Mouse (Mus musculus): ENCODE measurements at regions not wholly inside any gene's neighbourhood (a gene's known extent, or its start where the extent isn't known, plus 50 kb on each side); places are given as distances from the start of the nearest gene placed in this dataset.
A peak's percentile ranks its signal among the peaks of the same experiment; 100 is the strongest.

DNA sequence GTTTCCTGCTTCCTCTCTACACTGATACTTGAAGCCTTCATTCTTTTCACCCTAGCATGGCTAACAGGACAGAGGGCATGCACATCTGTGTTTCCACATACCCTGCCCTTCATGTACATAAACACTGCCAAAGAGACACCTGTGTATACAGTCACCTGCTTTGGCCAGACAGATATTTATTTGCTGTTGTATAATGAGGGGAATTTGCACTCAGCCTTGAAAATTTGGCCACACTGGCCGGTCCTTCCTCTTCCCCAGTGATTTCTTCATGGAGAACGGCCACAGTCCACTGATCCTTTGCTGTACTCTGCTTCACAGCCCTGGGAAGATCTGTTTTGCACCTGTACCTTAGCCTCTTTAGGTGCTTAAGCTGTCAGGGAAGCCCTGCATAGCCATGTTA lies 264.3 kb downstream of the Foxa2 start:
- Histone ChIP-seq H3K4me1 (ENCODE audit: control insufficient read depth, insufficient read depth, low read length) (no peaks in the 10 kb centered on the region), H3K4me3 (ENCODE audit: insufficient read depth, low read length) (no peak overlapping the region), H3K27ac (ENCODE audit: insufficient read depth, low read length) (no peak overlapping the region)
- TF ChIP-seq POLR2A (IDR thresholded peaks at IDR 0.05; ENCODE audit: extremely low read depth, insufficient read depth, low read length) (no peak), CTCF (IDR thresholded peaks at IDR 0.05; ENCODE audit: extremely low read depth, insufficient read depth, low read length) (no peak)

DNA sequence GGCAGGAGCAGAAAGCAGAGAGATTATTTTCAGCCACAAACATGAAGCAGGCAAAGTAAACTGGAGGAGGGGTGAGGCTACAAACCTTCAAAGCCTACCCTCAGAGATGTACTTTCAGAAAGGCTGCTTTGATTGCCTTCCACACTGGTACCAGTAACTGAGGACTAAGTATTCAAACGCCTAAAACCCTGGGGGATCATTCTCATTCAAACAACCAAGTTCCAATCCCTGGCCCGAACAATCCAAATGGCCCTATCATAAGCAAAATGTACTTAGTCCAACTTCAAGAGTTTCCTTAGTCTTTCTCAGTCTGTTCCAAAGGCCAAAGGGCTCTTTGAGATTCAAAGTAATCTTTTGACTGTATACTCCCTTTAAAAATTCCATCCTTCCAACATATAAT lies 270.5 kb downstream of the Foxa2 start:
- TF ChIP-seq POLR2A (IDR thresholded peaks at IDR 0.05; ENCODE audit: extremely low read depth, insufficient read depth, low read length) (no peak), CTCF (IDR thresholded peaks at IDR 0.05; ENCODE audit: extremely low read depth, insufficient read depth, low read length) (no peak)
- no peak overlapping the region for H3K4me3 ChIP-seq (ENCODE audit: insufficient read depth, low read length)
- H3K27ac ChIP-seq (ENCODE audit: insufficient read depth, low read length): no peak overlapping the region
- no peaks in the 10 kb centered on the region for H3K4me1 ChIP-seq (ENCODE audit: control insufficient read depth, insufficient read depth, low read length)

DNA sequence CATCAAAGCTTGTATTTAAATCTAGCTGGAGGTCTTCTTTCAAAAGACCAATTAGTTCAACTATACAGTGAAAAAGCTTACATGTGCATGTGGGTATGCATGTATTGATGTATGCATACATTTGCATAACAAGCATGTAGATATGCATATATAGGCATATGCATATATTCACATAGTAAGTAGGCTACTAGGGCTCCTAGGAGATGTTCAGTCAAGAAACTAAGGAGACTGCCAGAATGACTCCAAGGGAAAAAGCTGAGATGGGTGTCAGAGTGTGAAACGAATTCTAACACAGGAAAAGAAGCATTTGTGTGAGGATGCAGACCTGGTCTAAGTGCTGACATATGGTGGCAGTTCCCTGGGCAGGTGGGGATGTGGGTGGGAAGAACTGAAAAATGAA lies 274.2 kb downstream of the Foxa2 start:
- Histone ChIP-seq H3K4me1 (ENCODE audit: control insufficient read depth, insufficient read depth, low read length) (no peaks in the 10 kb centered on the region), H3K27ac (ENCODE audit: insufficient read depth, low read length) (no peak overlapping the region), H3K4me3 (ENCODE audit: insufficient read depth, low read length) (no peak overlapping the region)
- no peak for TF ChIP-seq POLR2A (IDR thresholded peaks at IDR 0.05; ENCODE audit: extremely low read depth, insufficient read depth, low read length)
- TF ChIP-seq CTCF (IDR thresholded peaks at IDR 0.05; ENCODE audit: extremely low read depth, insufficient read depth, low read length): no peak

DNA sequence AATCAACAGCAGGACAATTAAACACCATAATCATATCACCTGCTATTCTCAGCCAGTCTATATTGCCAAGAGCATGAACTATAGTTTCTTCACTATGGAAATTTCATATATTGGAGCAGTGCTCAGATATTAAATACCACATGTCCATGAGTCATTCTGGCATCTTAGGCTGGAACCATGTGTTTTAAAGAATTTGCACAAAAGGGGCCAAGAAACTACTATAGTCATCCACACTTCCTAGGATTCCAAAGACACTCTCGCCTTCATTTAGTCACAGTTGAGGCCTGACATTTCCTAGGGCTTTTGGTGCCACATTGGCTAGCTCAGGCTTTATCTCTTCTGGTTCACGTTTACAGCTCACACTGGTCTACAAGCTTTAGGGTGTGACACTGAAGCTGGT lies 293.7 kb downstream of the Foxa2 start:
- H3K4me1 ChIP-seq (ENCODE audit: control insufficient read depth, insufficient read depth, low read length): no peaks in the 10 kb centered on the region
- TF ChIP-seq CTCF (IDR thresholded peaks at IDR 0.05; ENCODE audit: extremely low read depth, insufficient read depth, low read length) (no peak), POLR2A (IDR thresholded peaks at IDR 0.05; ENCODE audit: extremely low read depth, insufficient read depth, low read length) (no peak)
- H3K27ac ChIP-seq (ENCODE audit: insufficient read depth, low read length): no peak overlapping the region
- no peak overlapping the region for H3K4me3 ChIP-seq (ENCODE audit: insufficient read depth, low read length)

DNA sequence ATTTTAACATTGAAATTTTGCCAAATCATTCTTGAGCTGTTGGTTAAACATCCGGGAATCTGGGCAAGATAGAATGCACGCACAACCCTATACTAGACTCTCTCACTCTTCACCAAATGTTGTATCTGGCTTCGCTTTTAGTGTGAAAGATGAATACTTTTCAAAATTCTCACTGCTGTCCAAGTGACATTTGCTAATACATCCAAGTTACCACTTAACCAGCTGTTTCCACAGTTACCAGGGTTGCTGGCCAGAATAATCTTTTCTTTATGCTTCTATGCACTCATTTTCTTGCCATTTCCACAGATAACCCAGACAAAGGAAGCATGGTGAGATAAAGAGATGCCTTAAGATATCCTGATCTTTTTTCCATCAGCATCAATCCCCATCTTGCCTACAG lies 294.9 kb downstream of the Foxa2 start:
- no peaks in the 10 kb centered on the region for H3K4me1 ChIP-seq (ENCODE audit: control insufficient read depth, insufficient read depth, low read length)
- TF ChIP-seq CTCF (IDR thresholded peaks at IDR 0.05; ENCODE audit: extremely low read depth, insufficient read depth, low read length): no peak
- no peak overlapping the region for H3K4me3 ChIP-seq (ENCODE audit: insufficient read depth, low read length)
- H3K27ac ChIP-seq (ENCODE audit: insufficient read depth, low read length): no peak overlapping the region

DNA sequence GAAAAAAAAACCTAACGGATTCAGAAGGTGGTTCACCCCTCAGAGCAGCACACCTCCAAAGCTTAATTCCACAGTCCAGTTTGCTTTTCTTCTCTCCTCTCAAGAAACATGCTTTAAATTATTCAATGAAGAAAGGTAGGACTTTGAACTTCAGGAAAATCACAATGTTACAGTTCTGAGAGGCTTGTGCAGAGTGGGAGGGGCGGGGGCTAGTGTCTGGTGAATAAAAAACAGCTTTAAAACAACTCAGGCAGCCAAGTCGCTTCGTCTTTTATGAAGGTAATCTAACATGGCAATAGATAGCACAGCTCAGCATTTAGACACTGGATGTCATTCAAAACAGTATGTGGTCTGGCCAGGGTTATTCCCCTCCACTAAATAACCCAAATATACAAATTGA lies 298.8 kb downstream of the Foxa2 start:
- no peaks in the 10 kb centered on the region for H3K4me1 ChIP-seq (ENCODE audit: control insufficient read depth, insufficient read depth, low read length)

DNA sequence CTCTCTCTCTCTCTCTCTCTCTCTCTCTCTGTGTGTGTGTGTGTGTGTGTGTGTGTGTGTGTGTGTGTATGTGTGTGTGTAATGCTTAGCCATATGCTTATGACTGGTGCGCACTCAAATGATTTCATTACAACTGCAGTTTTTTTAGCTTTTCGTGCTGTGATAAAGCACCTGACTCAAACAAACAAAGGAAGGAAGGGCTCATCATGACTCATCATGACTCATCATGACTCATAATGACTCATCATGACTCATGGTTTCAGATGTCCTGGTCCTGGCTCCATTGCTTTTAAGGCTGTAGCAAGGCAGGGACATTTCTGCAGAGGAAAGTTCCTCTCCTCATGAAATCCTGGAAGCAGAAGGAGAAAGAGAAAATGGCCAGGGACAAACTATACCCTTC lies 302.9 kb downstream of the Foxa2 start:
- TF ChIP-seq CTCF (IDR thresholded peaks at IDR 0.05; ENCODE audit: extremely low read depth, insufficient read depth, low read length) (no peak), POLR2A (IDR thresholded peaks at IDR 0.05; ENCODE audit: extremely low read depth, insufficient read depth, low read length) (no peak)
- Histone ChIP-seq H3K4me1 (ENCODE audit: control insufficient read depth, insufficient read depth, low read length) (no peaks in the 10 kb centered on the region), H3K27ac (ENCODE audit: insufficient read depth, low read length) (no peak overlapping the region), H3K4me3 (ENCODE audit: insufficient read depth, low read length) (no peak overlapping the region)

More for the DNA sequence above, 298.8 kb downstream of the Foxa2 start:
- Histone ChIP-seq H3K27ac (ENCODE audit: insufficient read depth, low read length) (no peak overlapping the region), H3K4me3 (ENCODE audit: insufficient read depth, low read length) (no peak overlapping the region)
- TF ChIP-seq CTCF (IDR thresholded peaks at IDR 0.05; ENCODE audit: extremely low read depth, insufficient read depth, low read length): no peak
- TF ChIP-seq POLR2A (IDR thresholded peaks at IDR 0.05; ENCODE audit: extremely low read depth, insufficient read depth, low read length): no peak

DNA sequence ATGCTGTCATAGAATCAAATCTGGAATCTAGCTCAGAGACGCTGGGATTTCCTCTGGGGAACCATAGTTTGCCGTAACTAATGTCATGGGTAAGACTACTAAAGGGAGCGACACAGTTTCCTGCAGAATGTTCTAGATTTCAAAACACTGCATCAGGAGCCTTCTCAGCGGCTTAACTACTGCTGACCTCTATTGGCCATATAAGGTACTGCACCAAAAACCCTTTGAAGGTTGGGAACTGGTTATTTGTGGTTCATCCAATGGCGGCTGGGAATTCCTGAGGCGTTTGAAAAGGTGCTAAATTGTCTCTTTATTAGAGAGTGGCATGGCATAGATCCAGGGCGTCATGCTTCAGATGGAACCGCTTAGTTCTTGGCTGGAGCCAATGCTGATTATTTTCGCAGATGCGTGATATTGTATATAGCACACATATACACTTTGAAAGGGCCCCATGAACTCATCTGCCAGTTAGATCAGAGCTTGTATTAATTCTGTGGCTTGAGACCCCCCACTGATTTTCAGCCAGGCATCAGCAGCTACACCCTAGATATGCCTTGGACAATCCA lies 308.4 kb downstream of the Foxa2 start:
- H3K4me3 ChIP-seq (ENCODE audit: insufficient read depth, low read length): no peak overlapping the region

DNA sequence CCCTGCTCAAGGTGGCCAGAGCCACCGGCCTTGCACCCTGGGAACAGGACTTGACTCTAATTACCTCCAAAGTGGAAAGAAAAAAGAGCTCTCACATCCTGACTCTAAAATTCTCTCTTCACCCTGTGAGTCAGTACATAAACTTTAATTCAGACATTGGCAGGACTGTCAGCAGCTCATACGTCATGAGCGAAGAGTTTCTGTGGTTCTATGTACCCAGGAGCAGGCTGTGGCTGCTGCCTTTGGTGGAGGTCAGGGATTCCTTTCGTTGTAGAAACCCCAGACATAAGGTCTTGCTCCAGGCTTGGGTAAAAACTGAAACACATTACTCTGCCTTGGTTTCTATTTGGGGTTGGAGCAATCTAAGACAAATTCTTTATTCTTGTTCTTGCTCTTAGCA lies 319.4 kb downstream of the Foxa2 start:
- Histone ChIP-seq H3K4me3 (ENCODE audit: insufficient read depth, low read length) (no peak overlapping the region), H3K27ac (ENCODE audit: insufficient read depth, low read length) (no peak overlapping the region), H3K4me1 (ENCODE audit: control insufficient read depth, insufficient read depth, low read length) (no peaks in the 10 kb centered on the region)
- TF ChIP-seq POLR2A (IDR thresholded peaks at IDR 0.05; ENCODE audit: extremely low read depth, insufficient read depth, low read length) (no peak), CTCF (IDR thresholded peaks at IDR 0.05; ENCODE audit: extremely low read depth, insufficient read depth, low read length) (no peak)

More for the DNA sequence above, 308.4 kb downstream of the Foxa2 start:
- Histone ChIP-seq H3K27ac (ENCODE audit: insufficient read depth, low read length) (no peak overlapping the region), H3K4me1 (ENCODE audit: control insufficient read depth, insufficient read depth, low read length) (no peaks in the 10 kb centered on the region)
- TF ChIP-seq POLR2A (IDR thresholded peaks at IDR 0.05; ENCODE audit: extremely low read depth, insufficient read depth, low read length): no peak
- TF ChIP-seq CTCF (IDR thresholded peaks at IDR 0.05; ENCODE audit: extremely low read depth, insufficient read depth, low read length): peak; percentile 77

DNA sequence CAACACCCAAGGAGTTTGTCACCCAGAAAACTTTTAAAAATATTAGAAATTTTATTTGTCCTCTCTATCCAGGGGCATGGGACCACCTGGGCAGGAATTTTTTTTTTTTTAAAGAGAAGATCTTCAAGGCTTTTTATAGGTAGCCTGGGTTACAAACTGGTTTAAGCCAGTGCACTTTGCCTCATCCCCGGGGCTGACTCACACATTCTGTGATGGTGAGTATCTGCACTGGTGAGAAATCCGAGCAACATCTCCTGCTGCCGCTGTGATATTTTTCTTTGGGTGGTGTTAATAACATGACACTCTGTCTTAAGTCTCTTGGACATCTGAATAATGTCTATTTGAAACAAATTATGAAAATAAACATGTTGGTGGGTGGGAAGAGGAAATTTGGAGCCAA lies 327.8 kb downstream of the Foxa2 start:
- Histone ChIP-seq H3K4me3 (ENCODE audit: insufficient read depth, low read length) (no peak overlapping the region), H3K27ac (ENCODE audit: insufficient read depth, low read length) (no peak overlapping the region), H3K4me1 (ENCODE audit: control insufficient read depth, insufficient read depth, low read length) (no peaks in the 10 kb centered on the region)
- TF ChIP-seq CTCF (IDR thresholded peaks at IDR 0.05; ENCODE audit: extremely low read depth, insufficient read depth, low read length) (no peak), POLR2A (IDR thresholded peaks at IDR 0.05; ENCODE audit: extremely low read depth, insufficient read depth, low read length) (no peak)
